Mouse (Mus musculus): Measurements from ENCODE around the gene Atp11a. TPM values are rescaled to one million over a fixed set of nuclear protein-coding genes. Genes with fewer than 3 reads are reported as not detected.

Atp11a gene
- polyA plus RNA-seq, 1 experiment from 2014 or later = 6.4 TPM

DNA sequence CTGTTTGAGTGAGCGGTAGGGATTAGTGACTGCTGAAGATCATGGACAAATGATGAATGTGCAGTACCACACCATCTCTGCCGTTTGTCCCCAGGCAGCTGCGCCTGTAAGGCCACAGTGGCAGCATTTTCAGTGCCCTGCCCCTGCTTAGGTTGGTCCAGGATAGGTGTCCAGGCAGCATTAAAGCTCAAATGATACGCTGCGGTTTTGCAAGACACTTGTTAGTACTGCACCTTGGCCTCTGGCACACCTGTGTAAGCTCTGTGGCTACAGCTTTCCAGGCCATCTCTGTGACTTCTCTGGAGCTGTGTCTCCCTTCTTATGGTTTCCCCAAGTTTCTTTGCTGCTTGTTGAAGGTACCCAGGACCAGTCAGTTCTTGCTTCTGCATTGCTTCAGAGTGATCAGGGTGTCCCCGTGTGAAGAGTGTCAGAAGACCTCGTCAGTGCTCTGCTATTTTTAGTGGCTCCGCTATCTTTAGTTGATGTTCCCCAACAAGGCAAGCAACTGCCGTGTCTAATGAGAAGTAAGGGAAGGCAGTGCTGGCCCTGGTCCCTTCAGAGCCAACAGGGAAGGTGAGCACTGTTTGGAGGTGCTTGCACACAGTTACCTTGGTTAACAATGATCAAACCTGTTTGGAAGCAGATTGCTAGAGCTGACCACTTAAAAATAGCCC lies 18.6 kb downstream of the Atp11a start:
- no peak overlapping the region for H3K4me3 ChIP-seq
- 85% methylated on average over 9 of the region's 9 CpGs for WGBS
- no peaks in the 10 kb centered on the region for H3K27me3 ChIP-seq (ENCODE audit: low read depth, poor library complexity, severe bottlenecking)
- no peaks in the 10 kb centered on the region for H3K36me3 ChIP-seq
- H3K27ac ChIP-seq (replicated peaks) = no peak overlapping the region
- no peaks in the 10 kb centered on the region for H3K9me3 ChIP-seq (replicated peaks)
- H3K4me1 ChIP-seq = 0 out of 2 replicates have a peak, but pooled peaks cover 7% of the 10 kb centered on the region
- DNase-seq (ENCODE audit: low spot score) = no peak

DNA sequence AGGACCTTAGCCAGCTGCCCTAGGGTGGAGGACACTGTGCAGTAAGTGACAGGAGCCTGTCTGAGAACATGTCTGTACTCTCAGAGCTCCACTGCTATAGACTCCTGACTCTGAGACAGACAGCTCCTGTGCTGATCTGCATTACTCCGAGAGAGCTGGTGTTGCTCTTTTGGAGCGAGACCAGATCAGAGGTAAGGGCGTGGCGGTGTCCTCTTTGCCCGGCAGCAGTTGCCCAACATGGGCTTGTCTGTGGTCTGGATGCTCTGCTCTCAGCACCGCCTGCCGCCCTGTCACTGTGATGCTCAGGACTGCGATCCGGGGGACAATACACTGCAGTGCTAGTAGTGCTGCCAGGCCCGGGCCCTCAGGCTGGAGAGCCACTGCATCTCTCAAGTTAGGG lies 19.4 kb downstream of the Atp11a start:
- Histone ChIP-seq H3K27ac (replicated peaks) (no peak overlapping the region), H3K36me3 (no peaks in the 10 kb centered on the region), H3K4me3 (no peak overlapping the region), H3K27me3 (ENCODE audit: low read depth, poor library complexity, severe bottlenecking) (no peaks in the 10 kb centered on the region), H3K9me3 (replicated peaks) (no peaks in the 10 kb centered on the region), H3K4me1 (peaks cover 12% of the 10 kb centered on the region; the same call in 1 of the 2 replicates)
- DNase-seq (ENCODE audit: low spot score) = no peak
- 90% methylated on average over 10 of the region's 10 CpGs for WGBS

DNA sequence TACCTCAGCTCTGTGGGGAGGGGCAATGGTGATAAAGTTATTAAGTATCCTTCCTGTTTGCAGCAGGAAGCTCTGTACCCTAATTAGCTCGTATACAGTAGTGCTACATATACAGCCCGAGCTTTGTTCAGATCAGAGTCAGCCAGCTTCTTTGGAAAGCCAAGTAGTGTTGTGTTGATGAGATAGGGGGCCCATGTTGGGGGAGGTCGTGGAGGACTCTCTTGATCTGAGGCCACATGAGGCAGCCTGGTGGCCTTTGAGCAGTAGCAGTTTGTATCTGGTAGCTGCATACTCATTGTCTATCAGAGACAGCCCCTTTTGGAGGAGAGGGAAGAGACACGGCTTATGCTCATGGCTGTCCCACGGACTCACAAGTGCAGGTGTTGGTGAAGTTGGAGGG lies 20.4 kb downstream of the Atp11a start:
- H3K4me1 ChIP-seq = peaks cover 12% of the 10 kb centered on the region; the same call in 1 of the 2 replicates
- 80% methylated on average over 5 of the region's 5 CpGs for WGBS
- H3K27ac ChIP-seq (replicated peaks) = no peak overlapping the region
- no peaks in the 10 kb centered on the region for H3K36me3 ChIP-seq
- no peak overlapping the region for H3K4me3 ChIP-seq
- no peak for DNase-seq (ENCODE audit: low spot score)
- no peaks in the 10 kb centered on the region for H3K27me3 ChIP-seq (ENCODE audit: low read depth, poor library complexity, severe bottlenecking)
- H3K9me3 ChIP-seq (replicated peaks) = no peaks in the 10 kb centered on the region

DNA sequence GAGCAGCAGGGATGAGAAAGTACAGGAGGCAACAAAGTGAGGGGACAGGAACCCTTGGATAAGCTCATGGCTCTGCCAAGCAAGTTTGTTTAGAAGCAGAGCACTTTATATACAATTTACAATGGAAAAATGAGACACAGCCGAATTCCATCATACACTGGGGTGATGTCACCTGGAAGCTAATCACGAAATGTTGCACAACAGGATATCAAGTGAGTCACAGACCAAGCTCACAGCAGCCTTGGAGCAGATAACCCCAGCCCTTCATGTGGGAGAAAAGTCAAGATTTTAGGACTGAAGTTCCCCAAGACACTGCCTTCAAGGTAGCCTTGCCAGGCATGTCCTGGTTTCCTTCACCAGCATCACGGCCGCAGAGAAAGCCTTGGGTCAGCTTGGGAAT lies 22.7 kb downstream of the Atp11a start:
- Histone ChIP-seq H3K4me3 (no peak overlapping the region), H3K9me3 (replicated peaks) (no peaks in the 10 kb centered on the region), H3K36me3 (peaks cover 7% of the 10 kb centered on the region; the same call in 1 of the 2 replicates), H3K27ac (replicated peaks) (no peak overlapping the region), H3K4me1 (peaks cover 12% of the 10 kb centered on the region; the same call in 1 of the 2 replicates), H3K27me3 (ENCODE audit: low read depth, poor library complexity, severe bottlenecking) (no peaks in the 10 kb centered on the region)
- WGBS = 92% methylated on average over 4 of the region's 4 CpGs
- DNase-seq (ENCODE audit: low spot score) = no peak

DNA sequence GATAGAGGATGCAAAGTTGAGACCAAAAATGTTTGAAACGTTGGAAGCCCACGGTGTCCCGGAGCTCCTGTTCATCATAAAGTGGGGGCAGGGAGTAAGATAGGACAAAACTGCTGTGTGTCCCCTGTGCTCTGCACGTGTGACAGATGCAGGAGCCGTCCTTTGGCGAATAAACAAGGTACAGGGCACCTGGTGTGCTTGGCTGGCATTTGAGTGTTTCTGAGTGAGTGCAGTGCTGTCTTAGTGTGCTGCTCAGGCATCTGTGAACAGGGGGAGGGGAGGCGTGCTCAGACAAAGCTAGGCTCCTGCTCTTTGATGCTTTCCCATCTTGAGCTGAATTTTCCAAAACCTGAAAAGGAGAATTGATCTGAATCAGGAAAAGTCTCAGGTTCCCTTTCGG lies 28.7 kb downstream of the Atp11a start:
- Histone ChIP-seq H3K4me3 (no peak overlapping the region), H3K27ac (replicated peaks) (peak overlapping the region; percentile 17; the same call in 1 of the 2 replicates), H3K9me3 (replicated peaks) (no peaks in the 10 kb centered on the region), H3K4me1 (peaks cover 36% of the 10 kb centered on the region), H3K27me3 (ENCODE audit: low read depth, poor library complexity, severe bottlenecking) (no peaks in the 10 kb centered on the region), H3K36me3 (peaks cover 7% of the 10 kb centered on the region; the same call in 1 of the 2 replicates)
- no peak for DNase-seq (ENCODE audit: low spot score)
- 51% methylated on average over 8 of the region's 8 CpGs for WGBS

DNA sequence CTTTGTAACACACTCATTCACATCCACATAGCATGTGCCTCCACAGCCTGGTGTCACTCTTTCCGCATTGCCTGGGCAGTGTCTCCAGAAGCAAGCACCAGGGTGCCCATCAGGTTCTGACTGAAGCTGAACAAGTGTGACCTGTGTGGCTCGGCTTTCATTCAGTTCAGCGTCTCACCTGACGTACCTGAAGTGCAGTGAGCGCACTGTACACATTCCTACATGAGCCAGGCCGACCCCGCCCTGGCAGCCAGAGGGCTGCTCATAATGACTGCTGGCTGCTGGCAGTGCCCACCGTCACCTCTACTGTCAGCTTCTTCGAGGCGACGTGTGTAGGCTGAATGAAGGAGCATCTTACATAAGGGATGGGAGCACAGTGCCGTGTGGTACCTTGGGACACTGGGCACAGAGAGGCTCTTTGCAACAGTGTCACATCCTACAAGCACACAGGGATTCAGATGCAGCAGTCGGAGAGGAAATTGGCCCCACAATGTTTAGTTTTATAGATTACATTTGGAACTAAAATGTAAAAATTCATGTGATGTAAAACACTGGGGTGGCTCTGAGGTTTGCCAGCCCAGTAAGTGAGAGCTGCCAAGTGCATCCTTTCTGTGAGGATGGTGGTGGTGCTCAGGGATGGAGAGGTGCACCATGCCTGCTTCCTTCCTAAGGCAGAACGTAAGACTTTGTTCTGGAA lies 29.6 kb downstream of the Atp11a start:
- no peaks in the 10 kb centered on the region for H3K27me3 ChIP-seq (ENCODE audit: low read depth, poor library complexity, severe bottlenecking)
- DNase-seq (ENCODE audit: low spot score) = no peak
- 84% methylated on average over 14 of the region's 14 CpGs for WGBS
- no peaks in the 10 kb centered on the region for H3K9me3 ChIP-seq (replicated peaks)
- H3K27ac ChIP-seq (replicated peaks) = peak overlapping the region; percentile 61; the same call in 1 of the 2 replicates
- H3K4me3 ChIP-seq = no peak overlapping the region
- peaks cover 30% of the 10 kb centered on the region for H3K4me1 ChIP-seq
- H3K36me3 ChIP-seq = peaks cover 7% of the 10 kb centered on the region; the same call in 1 of the 2 replicates

DNA sequence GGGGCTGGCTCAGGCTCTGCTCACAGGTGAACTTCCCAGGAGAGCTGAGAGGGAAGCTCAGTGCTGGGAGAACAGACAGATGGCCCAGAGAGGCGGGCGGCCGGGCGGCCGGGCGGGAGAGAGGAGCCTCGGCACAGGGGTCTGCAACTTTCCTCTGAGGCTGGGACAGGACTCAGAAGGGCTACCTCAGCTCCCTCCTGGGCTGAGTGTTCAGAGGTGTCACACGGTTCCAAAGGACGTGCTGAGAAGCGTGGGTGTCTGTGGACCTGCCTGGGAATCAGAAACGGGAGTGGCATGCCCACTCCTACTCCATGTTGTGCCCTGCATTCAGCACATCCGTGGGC lies 30.1 kb downstream of the Atp11a start:
- peaks cover 30% of the 10 kb centered on the region for H3K4me1 ChIP-seq
- H3K27ac ChIP-seq (replicated peaks) = peak overlapping the region; percentile 61; the same call in 1 of the 2 replicates
- WGBS = 72% methylated on average over 12 of the region's 12 CpGs
- no peaks in the 10 kb centered on the region for H3K27me3 ChIP-seq (ENCODE audit: low read depth, poor library complexity, severe bottlenecking)
- peaks cover 7% of the 10 kb centered on the region; the same call in 1 of the 2 replicates for H3K36me3 ChIP-seq
- H3K4me3 ChIP-seq = no peak overlapping the region
- no peaks in the 10 kb centered on the region for H3K9me3 ChIP-seq (replicated peaks)
- no peak for DNase-seq (ENCODE audit: low spot score)

DNA sequence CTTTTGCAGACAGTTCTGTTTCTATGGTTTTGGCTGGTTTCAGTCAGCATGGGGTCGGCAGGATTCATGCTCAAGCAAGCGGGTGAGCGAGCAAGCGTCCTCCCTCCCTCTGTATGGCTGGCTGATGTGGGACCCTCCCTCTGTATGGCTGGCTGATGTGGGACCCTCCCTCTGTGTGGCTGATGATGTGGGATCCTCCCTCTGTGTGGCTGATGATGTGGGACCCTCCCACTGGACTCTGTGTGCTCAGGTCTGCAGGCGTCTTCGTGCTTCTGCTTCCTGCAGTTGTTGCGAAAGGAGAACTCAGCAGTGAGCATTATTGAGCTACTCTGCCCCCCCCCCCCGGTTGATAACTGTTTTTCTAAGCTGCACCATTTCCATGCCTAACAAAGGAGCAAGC lies 30.6 kb downstream of the Atp11a start:
- no peaks in the 10 kb centered on the region for H3K27me3 ChIP-seq (ENCODE audit: low read depth, poor library complexity, severe bottlenecking)
- H3K4me3 ChIP-seq = no peak overlapping the region
- peaks cover 7% of the 10 kb centered on the region; the same call in 1 of the 2 replicates for H3K36me3 ChIP-seq
- no peaks in the 10 kb centered on the region for H3K9me3 ChIP-seq (replicated peaks)
- H3K27ac ChIP-seq (replicated peaks) = peak overlapping the region; percentile 61; the same call in 1 of the 2 replicates
- WGBS = 57% methylated on average over 8 of the region's 8 CpGs
- peaks cover 30% of the 10 kb centered on the region for H3K4me1 ChIP-seq
- DNase-seq (ENCODE audit: low spot score) = peak; percentile 36

DNA sequence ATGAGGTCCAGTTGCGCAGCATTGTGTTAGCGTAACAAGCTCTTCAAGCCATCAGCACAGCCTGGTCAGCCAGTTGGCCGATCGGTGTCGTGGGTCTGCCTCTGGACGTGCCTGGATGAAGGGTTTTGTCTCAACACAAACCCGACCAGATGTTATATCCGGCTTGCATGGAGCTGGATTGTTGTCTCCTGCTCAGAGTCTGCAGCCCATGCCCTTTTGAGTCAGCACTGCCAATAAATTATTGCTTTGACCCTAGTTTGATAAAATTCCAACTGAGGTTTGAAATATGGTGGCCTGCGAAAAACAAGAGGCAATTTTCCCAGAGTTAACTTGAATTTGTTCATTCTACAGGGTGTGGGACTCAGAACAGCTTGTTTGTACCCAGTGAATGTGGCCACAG lies 31.9 kb downstream of the Atp11a start:
- Histone ChIP-seq H3K27ac (replicated peaks) (no peak overlapping the region), H3K9me3 (replicated peaks) (no peaks in the 10 kb centered on the region), H3K4me3 (no peak overlapping the region), H3K36me3 (no peaks in the 10 kb centered on the region), H3K27me3 (ENCODE audit: low read depth, poor library complexity, severe bottlenecking) (no peaks in the 10 kb centered on the region), H3K4me1 (peaks cover 30% of the 10 kb centered on the region)
- no peak for DNase-seq (ENCODE audit: low spot score)
- 88% methylated on average over 9 of the region's 9 CpGs for WGBS

DNA sequence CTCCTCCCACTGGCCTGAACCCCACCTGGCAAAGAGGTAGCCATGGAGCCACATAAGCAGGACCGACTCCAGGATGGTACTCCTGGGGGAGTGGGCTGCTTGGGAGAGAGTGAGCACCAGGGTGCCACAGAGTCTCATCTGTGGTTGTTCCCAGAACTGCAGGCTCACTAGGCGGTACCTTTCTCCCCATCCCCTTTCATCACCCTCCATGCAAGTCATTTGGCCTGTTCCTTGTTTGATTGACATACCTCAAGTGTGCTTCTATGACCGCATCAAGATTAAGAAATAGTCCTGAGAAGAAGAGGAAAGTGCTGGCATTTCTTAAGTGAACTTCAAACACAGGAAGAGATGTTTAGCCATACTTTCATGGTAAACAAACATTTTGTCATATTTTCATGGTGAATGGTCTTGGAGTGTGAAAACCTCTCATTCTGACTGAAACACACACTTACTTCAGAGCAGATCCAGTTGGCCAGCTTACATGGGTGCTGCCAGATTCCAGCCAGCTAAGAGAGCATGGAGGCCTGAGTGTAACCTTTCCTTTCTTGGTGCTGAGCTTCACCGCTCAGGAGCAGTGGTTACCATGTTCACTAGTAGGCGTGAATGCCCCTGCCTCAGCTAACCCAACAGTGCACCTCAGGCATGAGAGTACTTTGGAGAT lies 38.3 kb downstream of the Atp11a start:
- H3K27me3 ChIP-seq (ENCODE audit: low read depth, poor library complexity, severe bottlenecking) = no peaks in the 10 kb centered on the region
- no peaks in the 10 kb centered on the region for H3K9me3 ChIP-seq (replicated peaks)
- no peak overlapping the region for H3K27ac ChIP-seq (replicated peaks)
- WGBS = 93% methylated on average over 5 of the region's 5 CpGs
- no peak overlapping the region for H3K4me3 ChIP-seq
- peaks cover 16% of the 10 kb centered on the region for H3K4me1 ChIP-seq
- no peaks in the 10 kb centered on the region for H3K36me3 ChIP-seq
- DNase-seq (ENCODE audit: low spot score) = no peak

DNA sequence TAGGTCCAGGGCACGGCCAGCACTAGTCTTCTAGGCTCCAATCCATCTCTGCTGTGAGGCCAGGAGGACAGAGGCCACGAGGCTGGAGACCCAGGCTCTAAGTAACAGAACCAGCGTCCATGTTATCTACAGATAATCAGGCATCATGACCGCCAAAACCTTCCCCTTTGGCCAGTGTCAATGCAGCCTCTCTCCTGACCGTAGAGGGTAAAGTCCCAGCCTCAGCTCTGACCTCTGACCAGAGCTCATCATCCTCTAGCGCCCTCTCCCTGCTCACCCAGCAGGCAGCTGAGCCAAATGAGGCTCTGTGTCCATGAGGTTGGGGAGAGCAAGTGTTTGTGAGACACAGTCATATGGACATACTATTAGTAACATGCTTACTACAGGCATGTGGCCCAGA lies 42.3 kb downstream of the Atp11a start:
- Histone ChIP-seq H3K27me3 (ENCODE audit: low read depth, poor library complexity, severe bottlenecking) (no peaks in the 10 kb centered on the region), H3K4me3 (no peak overlapping the region), H3K36me3 (no peaks in the 10 kb centered on the region), H3K27ac (replicated peaks) (no peak overlapping the region), H3K9me3 (replicated peaks) (no peaks in the 10 kb centered on the region), H3K4me1 (peaks cover 34% of the 10 kb centered on the region)
- DNase-seq (ENCODE audit: low spot score) = no peak
- WGBS = 68% methylated on average over 6 of the region's 6 CpGs

DNA sequence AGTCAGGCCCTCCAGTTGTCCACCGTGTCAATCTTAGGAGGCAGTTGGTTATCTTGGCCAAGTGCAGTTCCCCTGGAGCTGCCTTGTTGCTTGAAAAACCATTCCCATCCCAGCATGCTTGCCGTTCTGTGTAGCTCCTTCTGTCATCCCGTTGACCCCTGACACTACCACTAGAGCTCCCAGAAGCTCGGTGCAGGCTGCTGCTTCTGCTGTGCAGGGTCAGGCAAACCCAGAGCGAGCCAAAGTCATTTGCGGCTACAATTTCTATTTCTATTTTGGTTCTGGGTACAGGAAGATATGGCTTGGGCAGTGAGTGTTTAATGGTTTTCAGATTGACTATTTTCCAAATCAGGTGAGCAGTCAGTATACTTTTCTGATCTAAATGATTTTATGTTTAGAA lies 43.0 kb downstream of the Atp11a start:
- DNase-seq (ENCODE audit: low spot score) = no peak
- WGBS = 67% methylated on average over 6 of the region's 6 CpGs
- Histone ChIP-seq H3K27me3 (ENCODE audit: low read depth, poor library complexity, severe bottlenecking) (no peaks in the 10 kb centered on the region), H3K9me3 (replicated peaks) (no peaks in the 10 kb centered on the region), H3K36me3 (no peaks in the 10 kb centered on the region), H3K27ac (replicated peaks) (peak overlapping the region; percentile 24; the same call in 1 of the 2 replicates), H3K4me1 (peaks cover 38% of the 10 kb centered on the region), H3K4me3 (no peak overlapping the region)

DNA sequence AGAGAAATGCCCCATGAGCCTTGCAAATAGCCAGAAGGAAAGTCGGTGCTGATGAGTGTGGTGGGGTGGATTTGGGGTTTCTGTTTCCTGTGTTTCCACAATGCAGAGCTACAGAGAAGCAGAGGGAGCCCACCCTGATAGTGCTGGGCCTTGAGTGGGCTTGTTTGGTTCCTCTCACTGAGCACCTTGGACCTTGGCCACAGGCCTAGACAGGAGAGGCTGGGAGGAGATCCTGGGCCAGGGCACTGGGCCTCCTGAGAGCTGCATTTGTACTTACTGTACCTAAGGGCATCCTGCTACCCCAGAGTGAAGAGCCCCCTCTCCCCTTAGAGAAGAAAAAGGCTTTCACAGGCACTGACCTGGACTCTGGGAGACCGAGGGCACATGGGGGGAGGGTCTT lies 43.4 kb downstream of the Atp11a start:
- Histone ChIP-seq H3K27me3 (ENCODE audit: low read depth, poor library complexity, severe bottlenecking) (no peaks in the 10 kb centered on the region), H3K27ac (replicated peaks) (peak overlapping the region; percentile 35; the same call in 1 of the 2 replicates)

More for the DNA sequence above, 43.4 kb downstream of the Atp11a start:
- Histone ChIP-seq H3K9me3 (replicated peaks) (no peaks in the 10 kb centered on the region), H3K4me3 (no peak overlapping the region), H3K36me3 (no peaks in the 10 kb centered on the region), H3K4me1 (peaks cover 41% of the 10 kb centered on the region)
- DNase-seq (ENCODE audit: low spot score) = no peak
- 76% methylated on average over 2 of the region's 2 CpGs for WGBS

Data from midbrain, embryonic 10.5 days (tissue).